Mouse (Mus musculus): ENCODE data around the gene Tacc3.

The Tacc3 gene

DNA sequence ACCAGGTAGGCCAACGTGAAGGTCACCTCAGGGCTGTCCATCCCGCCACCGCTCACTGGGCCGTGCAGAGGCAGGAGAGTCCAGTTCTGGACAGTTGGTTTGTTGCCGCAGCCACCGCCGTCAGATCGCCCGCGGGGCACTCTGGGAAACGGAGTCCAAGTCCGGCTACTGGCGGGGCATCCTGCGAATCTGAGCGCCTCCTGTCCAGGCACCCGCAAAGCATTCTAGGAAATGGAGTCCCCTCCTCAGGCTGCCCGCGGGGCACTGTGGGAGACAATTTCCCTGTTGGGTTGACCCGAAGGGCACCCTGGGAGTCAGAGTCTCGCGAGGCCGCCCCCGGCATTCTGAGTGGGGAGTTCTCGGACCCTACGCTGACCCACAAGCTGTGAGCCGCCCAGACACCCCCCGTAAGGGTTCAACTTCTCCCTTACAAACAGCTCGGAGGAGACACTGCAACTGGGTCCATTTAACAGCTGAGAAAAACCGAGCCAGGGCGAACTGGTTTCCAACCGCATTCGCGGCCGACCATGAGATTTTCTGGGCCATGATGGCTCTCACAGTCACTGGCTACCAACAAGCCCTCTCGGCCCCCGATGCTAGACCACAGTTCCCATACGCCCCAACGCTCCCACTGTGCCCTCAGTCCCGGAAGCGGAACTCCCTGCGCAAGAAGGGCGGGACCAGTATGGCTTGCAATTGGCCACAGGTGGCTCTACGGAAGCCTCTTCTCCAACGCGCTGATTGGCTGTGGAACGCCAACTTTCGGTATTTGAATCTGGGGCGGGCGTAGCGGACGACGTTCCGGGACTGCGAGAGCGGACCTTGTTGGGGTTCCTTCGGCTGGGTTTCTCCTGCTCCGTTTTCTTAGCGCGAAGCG, at the start of gene Tacc3, which contains the start of gene Tmem129:
Gene Tacc3, plus strand, starts transcription at position 342 of the 877 bp plus-strand sequence.
Gene Tmem129, minus strand, starts transcription at position 630 of the 877 bp plus-strand sequence.
- peak; percentile 96 for DNase-seq

DNA sequence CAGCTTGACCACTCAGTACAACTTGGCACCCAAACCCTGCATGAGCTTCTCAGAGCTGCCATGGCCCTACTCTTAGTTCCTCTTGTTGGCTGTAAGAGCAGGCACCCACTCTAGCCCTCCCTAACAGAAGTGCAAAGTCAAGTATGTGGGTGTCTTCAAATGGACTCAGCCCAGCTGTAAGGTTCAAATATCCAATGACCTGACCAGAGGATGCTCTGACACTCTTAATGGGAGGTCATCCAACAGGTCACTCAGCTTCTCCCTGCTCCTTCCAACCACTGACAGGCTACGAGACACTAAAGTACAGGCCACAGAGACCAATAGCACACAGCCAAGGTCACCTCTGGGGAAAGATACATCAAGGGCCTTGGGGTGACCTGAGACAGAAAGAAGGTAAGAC, 48.7 kb upstream of the Tacc3 start:
- DNase-seq = no peak

DNA sequence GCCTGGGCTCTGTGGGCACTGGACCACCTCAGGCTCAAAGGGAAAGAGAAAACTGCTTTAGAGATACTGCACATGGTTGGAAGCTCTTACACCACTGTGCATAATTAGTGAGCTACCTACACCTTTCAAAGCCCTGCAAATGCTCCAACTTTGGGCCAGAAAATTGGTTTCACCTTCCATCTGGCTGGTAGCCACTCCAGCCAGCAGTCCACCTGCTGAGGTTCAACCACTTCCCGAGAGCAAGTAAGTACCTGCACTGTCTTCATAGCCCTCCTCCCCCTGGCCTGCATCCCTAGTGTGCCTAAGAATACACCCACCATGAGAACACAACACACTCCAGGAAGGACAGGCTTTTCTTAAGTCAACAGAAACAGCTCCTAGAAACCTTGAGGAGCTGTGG, 46.1 kb upstream of the Tacc3 start:
- no peak for DNase-seq

DNA sequence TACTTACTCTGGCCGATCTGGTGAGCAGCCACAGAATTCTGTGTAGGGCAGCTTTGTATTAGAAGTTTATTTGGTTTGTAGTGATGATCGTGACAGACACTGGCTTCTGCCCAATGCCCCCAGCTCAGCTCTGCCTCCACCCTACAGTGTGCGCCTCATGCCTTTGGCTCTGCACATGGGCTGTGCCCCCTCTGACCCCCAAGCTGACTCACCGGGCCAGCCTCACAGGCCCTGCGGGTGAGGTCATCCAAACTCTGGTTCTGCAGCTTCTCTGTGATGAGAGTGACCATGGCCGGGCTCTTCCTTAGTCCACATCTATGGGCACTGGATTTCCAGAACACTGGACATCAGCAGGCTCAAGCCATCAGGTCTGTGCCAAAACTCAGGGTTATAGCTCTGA, 43.5 kb upstream of the Tacc3 start:
- DNase-seq = no peak

DNA sequence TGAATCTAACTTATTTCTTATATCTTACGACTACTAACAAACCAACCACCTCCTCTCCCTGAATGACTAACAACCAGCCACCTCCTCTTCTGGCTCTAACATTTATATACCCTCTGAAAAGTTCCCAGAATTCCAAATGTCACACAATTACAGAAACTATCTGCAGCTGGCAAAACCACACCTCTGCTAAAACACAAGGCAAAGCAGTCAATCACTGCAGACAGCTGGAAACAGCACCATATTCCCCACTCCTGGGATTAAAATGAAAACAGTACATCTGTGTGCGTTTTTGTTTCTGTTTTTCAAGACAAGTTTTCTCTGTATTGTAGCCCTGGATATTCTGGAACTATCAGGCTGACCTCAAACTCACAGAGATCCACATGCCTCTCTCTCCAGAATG, 35.3 kb upstream of the Tacc3 start:
- DNase-seq = no peak

DNA sequence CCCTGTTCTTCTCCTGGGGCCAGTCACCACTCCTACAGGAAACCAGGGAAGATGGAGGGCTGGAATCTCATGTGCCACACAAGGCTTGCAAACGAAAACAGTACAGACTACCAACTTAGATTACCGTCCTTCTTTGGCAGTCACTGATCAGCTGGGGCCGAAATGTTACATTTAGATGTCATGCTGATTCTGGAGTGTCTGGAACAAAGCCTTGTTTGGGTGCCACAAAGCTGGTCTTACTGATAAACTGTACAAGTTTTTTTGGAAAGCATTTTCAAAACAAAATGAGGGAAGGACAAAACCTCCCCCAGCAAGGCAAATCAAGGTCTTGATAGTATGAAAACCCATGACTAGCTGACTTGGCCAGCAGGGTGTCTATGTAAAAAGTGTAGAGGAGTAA, 34.2 kb upstream of the Tacc3 start:
- DNase-seq = no peak

DNA sequence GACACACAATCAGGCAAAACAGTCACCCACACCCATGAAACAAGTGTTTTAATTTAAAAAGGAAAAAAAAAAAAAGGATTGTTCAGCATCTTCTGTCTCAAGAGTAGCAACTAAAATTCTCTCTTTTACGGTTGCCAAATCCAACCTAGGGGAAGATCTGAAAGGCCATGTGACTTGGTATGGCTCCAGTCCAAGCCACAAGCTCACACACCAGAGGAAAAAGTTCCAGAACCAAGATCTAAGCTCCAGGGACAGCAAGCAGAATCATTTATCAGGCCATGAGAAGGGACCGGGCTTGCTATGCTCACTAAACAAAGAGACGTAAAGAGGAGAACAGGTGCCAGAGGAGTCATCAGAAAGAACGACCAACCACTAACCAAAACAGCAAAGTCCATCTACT, 30.0 kb upstream of the Tacc3 start:
- DNase-seq = no peak

DNA sequence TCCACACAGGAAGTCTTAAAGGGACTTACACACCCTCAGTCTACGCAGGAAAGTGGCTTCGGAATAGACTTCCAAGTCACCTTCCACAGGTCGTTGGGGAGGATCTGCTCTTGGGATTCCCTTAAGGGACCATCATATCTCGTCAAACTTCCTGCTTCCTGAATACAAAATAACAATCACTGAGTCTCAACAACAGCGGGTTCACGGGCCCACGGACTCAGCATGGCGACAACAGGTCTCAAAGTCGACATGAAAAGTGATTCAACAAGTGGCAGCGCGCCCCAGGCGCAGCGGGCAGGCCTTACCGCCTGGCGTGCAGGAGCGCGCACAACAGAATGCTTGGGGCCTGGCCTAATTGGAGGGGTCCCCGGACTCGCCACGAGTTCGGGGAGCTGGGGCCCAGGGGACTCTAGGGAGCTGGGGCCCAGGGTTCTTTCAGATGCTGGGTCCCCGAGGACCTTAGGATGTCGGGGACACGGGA, 29.1 kb upstream of the Tacc3 start:
- peak; percentile 49 for DNase-seq

DNA sequence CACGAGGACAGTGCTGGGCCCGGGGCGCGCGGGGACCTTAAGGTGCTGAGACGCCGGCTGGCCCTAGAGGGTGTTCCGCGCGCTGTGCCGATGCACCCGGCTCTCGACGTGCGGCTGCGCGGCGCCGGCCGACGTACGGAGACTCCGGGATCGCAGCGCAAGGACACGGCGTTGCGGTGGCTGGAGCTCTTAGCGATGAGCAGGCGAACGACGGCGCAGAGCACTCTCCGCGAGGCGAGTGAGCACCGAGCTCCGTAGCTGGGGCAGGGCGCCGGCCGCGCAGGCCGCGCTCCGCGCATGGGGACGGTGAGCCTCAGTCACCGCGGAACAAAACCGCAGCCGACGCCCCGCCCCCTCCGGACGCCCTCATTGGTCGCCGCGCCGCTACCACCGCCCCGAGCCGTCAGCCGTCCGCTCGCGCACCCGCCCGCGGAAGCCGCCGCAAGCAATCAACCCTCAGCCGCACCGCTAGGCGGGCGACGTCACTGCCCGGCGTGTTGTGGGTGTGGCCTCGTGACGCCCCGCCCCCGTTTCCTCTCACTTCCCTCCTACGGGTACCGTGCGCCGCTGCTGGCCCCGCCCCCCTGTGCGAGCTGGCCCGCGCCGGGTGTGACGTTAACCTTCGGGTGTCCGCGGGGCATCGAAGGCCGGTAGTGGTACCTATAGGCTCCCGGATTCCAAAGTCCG, 28.5 kb upstream of the Tacc3 start, which contains the start of the genes Fam53a and Gm9903:
Gene Fam53a, minus strand, starts transcription at position 335 of the 687 bp plus-strand sequence.
Gene Gm9903, plus strand, starts transcription at position 625 of the 687 bp plus-strand sequence.
- DNase-seq = peak; percentile 100

DNA sequence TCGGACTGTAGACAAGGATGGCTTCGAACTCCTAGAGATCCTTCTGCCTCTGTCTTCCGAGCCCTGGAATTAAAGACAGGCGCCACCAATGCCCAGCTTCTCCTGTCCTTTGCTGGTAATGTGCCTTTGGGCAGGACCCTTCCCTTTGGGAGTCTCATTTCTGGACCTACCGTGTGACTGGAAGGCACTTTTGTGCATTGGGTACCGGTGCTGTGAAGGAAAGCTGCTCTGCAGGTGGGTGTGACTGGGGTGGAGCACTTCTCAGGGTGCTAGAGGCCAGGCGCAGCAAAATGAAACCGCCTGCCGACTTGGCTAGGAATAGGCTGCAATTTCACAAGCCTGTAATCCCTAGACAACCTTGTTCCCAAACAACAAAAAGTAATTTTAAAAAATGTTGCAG, 27.9 kb upstream of the Tacc3 start:
- no peak for DNase-seq

DNA sequence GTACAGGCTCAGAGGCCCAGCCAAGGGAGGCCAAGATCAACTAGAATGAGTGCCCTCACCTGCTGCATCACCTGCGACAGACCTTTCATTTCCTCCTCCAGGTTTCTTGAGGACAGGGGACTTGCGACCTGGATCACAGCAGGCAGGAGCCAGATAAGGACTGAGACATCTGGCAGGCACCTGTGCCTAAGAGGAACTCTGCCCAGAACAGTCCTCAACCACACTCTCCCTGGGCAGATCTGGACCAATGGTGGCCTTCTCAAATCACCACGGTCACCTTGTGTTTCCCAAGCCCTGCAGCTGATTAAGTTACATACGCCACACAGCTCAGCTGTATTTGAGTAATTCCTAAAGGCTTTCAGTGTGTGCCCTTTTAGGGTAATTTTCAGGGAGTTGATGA, 27.3 kb upstream of the Tacc3 start:
- no peak for DNase-seq

DNA sequence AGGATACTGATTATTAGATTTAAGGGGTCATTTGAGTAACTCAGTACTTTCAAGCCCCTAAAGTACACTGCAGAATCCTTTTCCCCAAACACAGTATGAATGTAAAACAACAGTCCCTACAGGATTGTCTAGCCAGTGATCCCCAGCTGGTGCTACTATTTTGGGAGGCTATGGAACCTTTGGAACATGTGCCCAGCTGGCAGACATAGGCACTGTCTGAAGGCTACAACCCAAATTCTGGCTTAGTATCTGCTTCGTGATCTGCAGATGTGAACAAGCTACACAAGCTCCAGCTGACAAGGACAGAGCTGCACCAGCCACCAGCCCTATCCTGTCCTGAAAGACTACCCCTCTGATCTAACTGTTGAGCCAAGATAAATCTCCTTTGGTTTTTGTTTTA, 25.4 kb upstream of the Tacc3 start:
- DNase-seq = no peak

DNA sequence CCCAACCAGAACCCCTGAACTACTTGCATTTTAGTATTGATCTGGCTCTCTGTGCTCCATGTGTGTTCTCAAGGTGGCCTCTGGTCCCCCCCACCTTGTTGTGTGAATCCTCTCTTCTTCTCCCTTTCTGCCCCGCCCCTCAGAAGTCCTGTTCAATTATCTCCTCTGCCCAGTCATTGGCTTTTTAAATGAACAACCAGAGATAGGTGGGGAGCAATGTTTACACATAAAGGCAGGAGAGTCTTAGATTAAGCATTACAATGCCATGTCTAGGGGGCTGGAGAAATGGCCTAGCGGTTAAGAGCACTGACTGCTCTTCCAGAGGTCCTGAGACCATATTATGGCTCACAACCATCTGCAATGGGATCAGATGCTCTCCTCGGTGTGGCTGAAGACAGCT, 22.6 kb upstream of the Tacc3 start:
- no peak for DNase-seq

DNA sequence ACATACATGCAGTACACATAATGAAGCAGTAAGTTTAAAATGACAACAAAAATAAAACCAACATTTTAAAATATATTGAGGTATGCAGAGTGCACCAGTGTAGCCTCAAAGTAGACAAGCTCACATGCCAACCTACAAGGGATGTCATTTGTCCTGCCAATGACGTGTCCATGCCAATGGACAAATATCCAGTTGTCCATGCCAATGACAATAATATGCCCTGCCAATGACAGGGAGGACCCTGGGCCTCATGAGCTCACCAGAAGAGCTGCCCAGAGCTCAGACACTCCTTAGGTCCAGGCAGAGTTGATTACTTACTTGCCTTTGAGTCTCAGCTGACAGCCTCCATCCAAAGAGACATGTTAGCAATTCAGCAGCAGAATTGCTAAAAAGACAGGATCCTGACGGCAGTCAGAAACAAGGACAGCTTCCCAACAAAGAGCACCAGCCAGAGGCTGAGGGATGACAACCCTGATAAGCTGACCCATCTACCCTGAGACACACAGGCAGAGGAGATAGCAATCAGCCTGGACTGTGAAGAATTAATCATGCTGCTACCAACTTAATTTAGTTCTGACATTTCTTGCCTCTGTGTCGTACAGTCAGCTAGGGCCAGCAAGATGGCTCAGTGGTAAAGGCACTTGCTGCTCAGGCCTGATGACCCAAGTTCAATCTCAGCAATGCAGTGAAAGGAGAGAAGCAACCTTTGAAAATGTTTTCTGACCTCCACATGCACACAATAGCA, 20.1 kb upstream of the Tacc3 start:
- DNase-seq = no peak

DNA sequence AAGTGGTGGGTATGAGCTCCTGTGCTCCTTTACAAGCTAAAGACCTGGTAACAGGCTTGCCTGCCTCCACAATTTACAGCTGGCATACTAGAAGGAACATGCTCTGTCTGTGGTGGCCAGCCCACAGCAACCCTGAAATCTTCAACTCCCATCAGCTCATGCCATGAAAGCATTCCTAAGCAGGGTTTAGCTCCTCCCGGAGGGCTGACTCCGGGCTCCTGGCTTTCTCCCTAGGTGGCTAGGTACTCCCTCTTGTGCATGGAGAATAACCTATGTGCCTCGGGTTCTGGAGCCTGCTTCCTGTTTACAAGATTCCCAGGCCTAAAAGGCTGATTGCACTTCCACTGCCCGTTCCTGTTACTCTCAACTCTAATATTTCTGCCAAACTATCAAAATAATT, 19.1 kb upstream of the Tacc3 start:
- DNase-seq = no peak

DNA sequence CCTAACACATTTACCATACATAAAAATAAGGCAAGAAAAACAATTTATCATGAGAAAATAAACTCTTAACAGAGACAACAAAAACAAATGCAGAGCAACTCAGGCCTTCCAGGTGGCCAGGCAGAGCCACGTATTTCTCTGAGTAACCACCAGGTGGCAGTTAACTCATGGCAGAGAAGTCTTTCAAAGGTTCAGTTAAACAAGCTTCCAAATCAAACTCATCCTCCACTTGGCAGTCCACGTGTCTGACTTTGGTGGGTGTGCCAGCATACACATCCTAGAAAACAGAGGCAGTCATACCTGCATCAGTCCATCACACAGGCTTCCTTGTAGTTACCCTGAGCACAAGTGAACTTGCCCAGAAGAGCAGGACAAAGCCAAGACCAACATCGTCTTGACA, 17.3 kb upstream of the Tacc3 start:
- peak; percentile 22 for DNase-seq

DNA sequence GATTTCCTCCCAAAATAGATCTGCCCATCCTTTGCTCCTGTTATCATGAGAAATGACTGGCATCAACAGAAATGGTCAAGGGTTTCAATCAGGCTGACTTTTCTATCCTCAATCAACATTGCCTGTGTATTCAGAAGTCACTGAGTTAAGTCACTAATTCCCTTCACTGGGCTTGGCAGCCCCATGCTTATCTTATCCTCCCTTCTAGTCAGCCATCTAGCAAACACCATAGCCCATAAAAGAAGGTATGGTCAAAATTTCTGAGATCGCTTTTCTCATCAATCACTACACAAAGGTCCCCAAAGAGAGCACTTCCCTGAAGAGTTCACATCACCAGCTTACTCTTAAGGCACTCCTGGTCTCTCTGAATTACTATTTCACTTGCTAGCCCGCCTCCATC, 6.9 kb upstream of the Tacc3 start:
- DNase-seq = no peak

DNA sequence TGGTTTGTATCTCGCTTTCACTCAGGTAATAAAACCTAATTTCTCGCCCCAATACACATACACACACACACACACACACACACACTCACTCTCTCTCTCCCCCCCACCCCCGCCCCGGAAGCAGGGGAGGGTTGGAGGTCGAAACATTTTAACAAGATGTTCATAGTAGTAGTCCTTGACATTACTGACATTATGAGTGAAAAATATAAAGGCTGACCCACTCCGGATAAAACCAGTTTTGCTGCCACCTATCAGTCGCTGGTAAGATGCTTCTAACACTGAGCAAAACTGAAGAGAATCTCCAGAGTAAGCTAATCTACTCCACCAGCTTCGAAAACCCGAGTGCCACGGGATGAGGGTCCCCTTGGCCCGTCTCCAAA, 6.4 kb upstream of the Tacc3 start:
- no peak for DNase-seq

DNA sequence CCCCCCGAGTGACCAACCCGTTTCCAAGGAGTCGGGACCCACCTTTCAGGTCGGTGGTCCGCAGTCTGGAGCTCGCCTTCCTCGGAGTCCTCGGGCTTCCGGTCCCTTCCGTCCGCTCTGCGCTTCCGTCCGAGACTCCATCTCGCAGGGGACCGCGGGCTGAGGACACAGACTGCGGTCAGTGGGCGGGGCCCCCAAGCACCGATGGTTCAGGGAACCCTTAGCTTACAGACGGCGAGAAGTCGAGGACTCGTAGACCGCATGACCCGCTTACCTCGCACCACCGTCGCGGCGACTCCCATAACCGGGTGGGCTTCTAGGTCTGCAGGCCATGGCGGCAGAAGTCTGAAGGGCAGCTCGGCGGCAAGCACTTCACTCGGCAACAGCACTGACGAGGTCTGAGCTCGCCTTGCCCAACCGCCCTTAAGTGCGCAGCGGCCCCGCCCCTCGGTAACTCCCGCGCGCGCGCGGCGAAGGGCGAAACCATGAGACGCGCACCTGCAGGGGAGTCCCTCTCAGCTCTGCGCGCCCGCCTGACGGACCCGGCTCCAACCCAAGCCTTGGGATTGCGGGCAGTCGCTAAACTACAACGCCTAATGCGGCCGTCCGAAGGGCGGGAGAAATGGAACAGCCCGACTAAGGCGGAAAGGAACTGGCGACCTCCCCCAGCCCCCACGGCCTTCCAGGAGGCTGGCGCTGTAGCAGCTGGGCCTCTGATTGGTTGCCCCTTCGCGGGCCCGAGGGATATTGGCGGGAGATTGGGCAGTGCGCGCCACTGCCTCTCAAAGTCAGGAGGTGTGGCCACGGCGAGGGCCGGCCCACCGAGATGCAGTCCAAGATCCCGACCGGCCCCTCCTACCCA, 5.8 kb upstream of the Tacc3 start, which contains the start of gene Slbp:
Gene Slbp, minus strand, starts transcription at position 654 of the 862 bp plus-strand sequence.
- DNase-seq = peak; percentile 93

DNA sequence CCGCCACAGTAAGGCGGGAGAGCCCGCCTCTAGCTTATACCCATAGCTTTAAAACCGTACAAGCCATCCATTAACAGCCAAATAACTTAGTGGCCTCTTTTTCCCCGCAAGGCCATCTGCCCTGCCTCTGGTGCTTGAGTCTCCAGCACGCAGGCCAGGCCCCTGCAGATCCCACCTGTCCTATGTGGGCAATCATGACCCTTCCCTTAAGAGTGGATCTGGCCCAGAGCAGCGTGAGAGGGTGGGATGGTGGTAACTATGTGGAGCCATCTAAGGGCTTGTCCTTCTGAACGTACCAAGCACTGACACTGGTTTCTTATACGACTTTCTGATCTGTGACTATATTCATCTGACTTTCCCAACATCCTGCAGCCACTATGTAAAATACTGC, 5.2 kb upstream of the Tacc3 start:
- no peak for DNase-seq

DNA sequence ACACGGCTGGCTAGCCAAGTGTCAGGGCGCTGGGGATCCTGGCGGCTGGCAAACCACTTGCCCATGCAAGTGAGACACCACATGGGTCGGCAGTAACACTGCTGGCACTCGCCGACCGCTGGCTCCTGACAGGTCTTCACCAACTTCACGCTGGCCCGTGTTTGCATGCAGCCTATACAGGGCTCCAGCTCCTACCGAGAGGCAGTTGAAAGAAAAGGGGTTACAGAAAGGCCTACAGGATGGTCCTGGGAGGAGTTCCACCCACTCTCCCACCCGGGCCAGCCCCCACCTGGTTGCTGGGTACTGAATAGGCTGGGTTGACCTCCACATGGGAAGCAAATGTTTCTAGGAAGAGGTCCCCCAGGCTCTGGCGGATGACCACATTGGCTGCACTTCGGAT, 3.5 kb upstream of the Tacc3 start:
- DNase-seq = no peak

DNA sequence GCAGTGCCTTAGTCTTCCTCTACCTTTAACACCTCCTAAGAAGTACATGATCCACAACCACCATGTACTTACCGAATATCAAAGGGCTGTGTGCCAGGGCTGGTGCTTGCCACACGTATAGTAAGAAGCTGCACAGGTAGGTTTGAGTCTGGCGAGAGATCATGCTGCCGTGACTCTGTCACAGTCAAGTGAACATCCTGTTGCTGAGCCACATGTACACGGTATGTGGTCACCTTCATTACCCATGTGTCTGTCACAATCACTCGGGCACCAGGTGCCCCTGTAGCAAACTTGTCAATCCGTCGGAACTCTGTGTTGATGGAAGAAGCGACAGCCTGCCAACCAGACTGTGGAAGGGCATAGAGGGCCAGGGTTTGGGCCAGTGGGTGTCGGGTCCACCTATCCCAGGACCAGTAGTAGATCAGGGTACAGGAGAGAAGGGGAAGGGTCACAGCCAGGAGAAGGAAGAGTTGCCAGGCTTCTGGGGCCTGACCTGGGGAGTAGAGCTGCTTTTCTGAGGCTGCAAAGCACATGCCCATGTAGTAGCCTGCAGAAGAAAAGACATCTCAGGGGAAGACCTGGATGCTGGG, 2.6 kb upstream of the Tacc3 start:
- DNase-seq = no peak

All from right cerebral cortex, postnatal 14 days (tissue).